Mouse (Mus musculus): ENCODE measurements at regions not wholly inside any gene's neighbourhood (a gene's known extent, or its start where the extent isn't known, plus 50 kb on each side); places are given as distances from the start of the nearest gene placed in this dataset.

- TF ChIP-seq E2F4 (IDR thresholded peaks at IDR 0.05; ENCODE audit: insufficient read depth) (no peak), SRF (IDR thresholded peaks at IDR 0.05; ENCODE audit: control insufficient read depth, insufficient read length, low read depth) (no peak), TCF12 (IDR thresholded peaks at IDR 0.05; ENCODE audit: insufficient read depth, poor library complexity, severe bottlenecking) (no peak), POLR2A (IDR thresholded peaks at IDR 0.05; ENCODE audit: insufficient read length, low read depth) (no peak), POLR2AphosphoS2 (IDR thresholded peaks at IDR 0.05; ENCODE audit: insufficient read length, low read depth) (no peak), MYOG (IDR thresholded peaks at IDR 0.05; ENCODE audit: control insufficient read depth in 1 of 3, insufficient read depth in 1 of 3, insufficient read length in 2 of 3, low read depth in 2 of 3) (no peak), MYOD1 (IDR thresholded peaks at IDR 0.05; ENCODE audit: control insufficient read depth in 1 of 3, insufficient read length in 2 of 3, low read depth in 2 of 3) (no peak), USF1 (IDR thresholded peaks at IDR 0.05; ENCODE audit: low read depth) (no peak), MAX (IDR thresholded peaks at IDR 0.05; ENCODE audit: low read depth) (no peak), REST (IDR thresholded peaks at IDR 0.05; ENCODE audit: insufficient read depth, insufficient read length) (no peak)
These were observed 698.9 kb downstream of the Diaph3 start for GRCm38 (mm10) chr14:86441895-86442679.

Data from myocyte (in vitro differentiated cells).